In genomic region chr9:53994528-53994927, GRCm38 (mm10) we compare ENCODE assay signal across 26 mouse cellular contexts. TPM values are rescaled to one million over a fixed set of nuclear protein-coding genes. Genes with fewer than 3 reads are reported as not detected.
"Had no signal": no experiment of that assay in that cellular context is flagged by ENCODE, and none has a peak within 500 bp of the region (broad histone marks: within the 10 kb centered on the region; RNA-seq: fewer than 3 reads in every experiment).

No protein-coding gene starts in this region.

- H3K4me1 ChIP-seq: kidney, embryonic 15.5 days; liver, embryonic 13.5 days; midbrain, embryonic 12.5 days; midbrain, embryonic 15.5 days; neural tube, embryonic 13.5 days; stomach, embryonic 15.5 days had no signal

- H3K27ac ChIP-seq: kidney, embryonic 15.5 days; limb, embryonic 12.5 days; limb, embryonic 15.5 days; liver, embryonic 13.5 days; midbrain, embryonic 12.5 days; midbrain, embryonic 15.5 days; neural tube, embryonic 13.5 days; stomach, embryonic 15.5 days had no signal

- H3K9ac ChIP-seq: kidney, embryonic 15.5 days; limb, embryonic 12.5 days; limb, embryonic 15.5 days; liver, embryonic 13.5 days; midbrain, embryonic 12.5 days; midbrain, embryonic 15.5 days; neural tube, embryonic 13.5 days; stomach, embryonic 15.5 days had no signal

- H3K4me2 ChIP-seq: kidney, embryonic 15.5 days; limb, embryonic 12.5 days; limb, embryonic 15.5 days; liver, embryonic 13.5 days; midbrain, embryonic 12.5 days; midbrain, embryonic 15.5 days; neural tube, embryonic 13.5 days; stomach, embryonic 15.5 days had no signal

- H3K36me3 ChIP-seq: kidney, embryonic 15.5 days; limb, embryonic 12.5 days; limb, embryonic 15.5 days; liver, embryonic 13.5 days; midbrain, embryonic 12.5 days; midbrain, embryonic 15.5 days; neural tube, embryonic 13.5 days; stomach, embryonic 15.5 days had no signal

- H3K27me3 ChIP-seq: kidney, embryonic 15.5 days; limb, embryonic 12.5 days; limb, embryonic 15.5 days; liver, embryonic 13.5 days; midbrain, embryonic 12.5 days; midbrain, embryonic 15.5 days; neural tube, embryonic 13.5 days; stomach, embryonic 15.5 days had no signal

- H3K4me3 ChIP-seq: kidney, embryonic 15.5 days; limb, embryonic 12.5 days; limb, embryonic 15.5 days; liver, embryonic 13.5 days; midbrain, embryonic 12.5 days; midbrain, embryonic 15.5 days; myocyte; neural tube, embryonic 13.5 days; stomach, embryonic 15.5 days had no signal

- H3K9me3 ChIP-seq: kidney, embryonic 15.5 days; limb, embryonic 12.5 days; limb, embryonic 15.5 days; liver, embryonic 13.5 days; midbrain, embryonic 12.5 days; midbrain, embryonic 15.5 days; neural tube, embryonic 13.5 days; stomach, embryonic 15.5 days had no signal

- ATAC-seq: midbrain, embryonic 15.5 days had no signal

- DNase-seq: kidney, adult 11 months; kidney, adult 8-10 months; kidney, postnatal 10 days; kidney, postnatal 36 days; left cerebral cortex, postnatal 4 days; liver, embryonic 13.5 days; lung, adult 2 months; lung, postnatal 14 days; lung, postnatal 4 days; retina, postnatal 1 day; right cerebral cortex, postnatal 25 days; spleen, adult 18-20 months; thymus, adult 18-20 months; thymus, postnatal 36 days had no signal

RNA-seq across cellular contexts. Expression of gene Elmod1, which starts 19.4 kb away (rescaled TPM):
- total RNA-seq: megakaryocyte progenitor cell, adult 5-6 weeks; megakaryocyte-erythroid progenitor cell, adult 5-6 weeks; monocyte, adult 5-6 weeks; neutrophil, adult 5-6 weeks had no signal
- polyA plus RNA-seq: myocyte had no signal
